Mouse (Mus musculus): ENCODE data around the gene 1700025C18Rik.

The 1700025C18Rik gene

DNA sequence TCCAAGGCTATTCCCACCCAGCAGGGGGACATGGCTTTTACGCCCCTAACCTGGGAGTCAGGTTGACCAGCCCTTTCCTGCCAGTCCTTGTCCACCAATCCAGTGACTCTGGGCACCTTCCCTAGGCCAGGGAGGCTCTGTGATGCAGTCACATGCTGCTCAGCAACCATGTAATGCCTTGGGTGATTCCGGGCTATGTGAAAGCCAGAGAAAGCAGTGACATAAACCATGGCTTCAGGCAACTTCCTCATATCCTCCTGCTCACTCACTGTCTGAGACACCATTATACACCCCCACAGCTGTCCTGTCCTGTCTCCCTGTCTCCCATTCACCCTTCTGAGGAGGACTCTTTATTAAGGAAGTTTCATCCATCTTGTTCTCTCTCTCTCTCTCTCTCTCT lies at the start of gene 1700025C18Rik:
TSS of gene 1700025C18Rik (minus strand) at position 101 of the 400 bp plus-strand sequence.
- no peak for DNase-seq (ENCODE audit: low read depth, low spot score)

DNA sequence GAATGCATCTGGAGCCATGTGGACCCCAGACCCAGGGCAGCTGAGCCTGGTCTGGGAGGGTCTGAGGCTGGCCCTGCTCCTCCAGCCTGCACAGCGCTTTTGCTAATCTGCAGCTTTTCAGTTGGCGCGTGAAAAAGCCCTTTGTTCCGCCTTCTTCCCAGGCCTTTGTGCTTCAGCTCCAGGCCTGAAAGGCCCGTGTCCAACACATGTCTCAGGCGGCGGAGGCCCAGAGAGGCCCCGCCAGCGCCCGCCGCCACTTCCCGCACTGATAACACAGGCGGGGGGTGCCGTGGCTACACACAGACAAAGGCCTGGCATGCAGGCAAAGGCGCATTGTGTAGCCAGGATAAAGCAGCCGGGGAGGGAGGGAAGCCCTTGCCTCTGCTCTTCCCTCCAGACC lies 45.5 kb upstream of the 1700025C18Rik start:
- peak; percentile 48 for DNase-seq (ENCODE audit: low read depth, low spot score)

DNA sequence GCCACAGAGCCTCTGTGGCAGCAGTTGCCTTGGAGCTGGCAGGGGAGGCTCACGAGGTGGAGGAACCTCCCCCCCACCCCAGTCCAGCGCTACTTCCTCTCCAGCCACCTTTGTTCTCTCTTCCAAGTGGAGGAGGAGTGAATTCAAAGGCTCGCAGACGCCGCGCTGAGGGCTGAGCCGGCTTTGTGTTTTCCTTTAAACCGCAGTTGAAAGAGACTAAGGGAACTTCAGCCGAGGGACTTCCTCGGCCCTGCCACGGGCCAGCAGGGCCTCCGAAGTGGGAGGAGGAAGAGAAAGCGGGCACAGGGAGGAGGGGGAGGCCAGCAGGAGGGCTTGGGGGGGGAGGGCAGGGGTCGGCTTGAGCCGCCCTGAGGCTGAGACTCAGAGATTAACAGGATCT lies 43.0 kb upstream of the 1700025C18Rik start:
- peak; percentile 55 for DNase-seq (ENCODE audit: low read depth, low spot score)

DNA sequence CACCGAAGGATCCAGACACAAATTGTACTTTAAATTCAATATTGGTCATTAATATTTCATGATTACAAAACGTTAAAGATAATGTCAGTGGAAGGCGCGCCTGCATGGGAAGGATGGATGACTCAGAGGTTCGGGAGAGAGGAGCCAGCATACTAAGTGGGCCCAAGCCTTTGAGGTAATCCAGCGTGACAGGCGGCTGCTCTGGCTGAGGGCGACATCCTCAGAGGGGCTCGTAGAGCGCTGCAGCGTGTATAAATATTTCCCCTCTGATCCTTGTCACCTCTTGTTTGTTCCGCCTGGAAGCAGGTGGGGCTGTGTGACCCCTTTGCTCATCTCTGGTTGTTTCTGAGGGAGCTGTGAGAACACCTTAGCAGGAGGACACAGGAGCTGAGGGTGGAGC lies 40.9 kb upstream of the 1700025C18Rik start:
- DNase-seq (ENCODE audit: low read depth, low spot score), result no peak

DNA sequence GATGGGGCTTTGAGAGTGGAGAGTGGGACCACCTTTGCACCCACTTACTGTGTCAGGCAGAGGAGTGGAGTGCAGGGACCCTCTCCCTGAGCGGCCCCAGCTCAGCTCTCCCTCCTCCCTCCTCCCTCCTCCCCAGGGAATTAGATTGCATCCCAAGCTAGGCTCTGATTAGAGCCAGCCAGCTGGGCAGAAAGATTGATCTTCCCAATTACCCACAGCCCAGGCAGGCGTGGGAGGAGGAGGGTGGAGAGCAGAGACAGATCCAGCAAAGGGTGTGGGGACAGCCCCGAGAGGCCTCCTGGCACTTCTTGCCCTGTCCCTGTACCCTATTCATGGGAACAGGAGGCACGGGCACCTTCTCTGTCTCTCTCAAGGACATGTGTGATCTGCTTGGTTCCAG lies 38.6 kb upstream of the 1700025C18Rik start:
- no peak for DNase-seq (ENCODE audit: low read depth, low spot score)

DNA sequence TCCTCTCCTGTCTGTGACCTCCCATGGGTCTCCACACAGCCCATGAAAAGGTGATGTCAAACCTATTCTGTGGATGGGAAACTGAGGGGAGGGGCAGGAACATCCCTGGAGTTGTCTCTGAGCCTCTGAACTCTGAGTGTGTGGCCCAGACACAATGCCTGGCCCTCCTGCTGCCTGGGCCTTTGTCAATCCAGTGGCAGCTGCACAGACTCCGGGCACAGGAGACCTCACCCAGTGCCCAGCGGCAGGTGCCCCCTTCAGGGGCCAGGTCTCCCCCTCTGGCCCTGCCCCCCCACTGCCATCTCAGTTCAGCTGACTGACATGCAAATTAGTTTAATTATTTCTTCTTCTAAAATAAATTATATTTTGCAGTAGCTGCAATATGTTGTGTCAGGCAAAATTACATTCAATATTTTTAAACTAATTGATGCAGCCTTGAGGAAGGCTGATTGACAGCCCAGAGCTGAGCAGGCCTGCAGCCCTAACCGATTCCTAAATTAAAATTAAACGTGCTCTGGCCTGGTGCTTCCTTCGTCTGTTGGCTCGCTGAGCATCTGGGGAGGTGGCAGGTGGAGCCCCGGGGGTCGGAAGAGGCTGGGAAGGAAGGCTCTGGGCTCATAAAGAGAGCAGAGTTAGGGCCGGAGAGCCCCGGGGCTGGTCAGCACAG lies 36.5 kb upstream of the 1700025C18Rik start:
- no peak for DNase-seq (ENCODE audit: low read depth, low spot score)

DNA sequence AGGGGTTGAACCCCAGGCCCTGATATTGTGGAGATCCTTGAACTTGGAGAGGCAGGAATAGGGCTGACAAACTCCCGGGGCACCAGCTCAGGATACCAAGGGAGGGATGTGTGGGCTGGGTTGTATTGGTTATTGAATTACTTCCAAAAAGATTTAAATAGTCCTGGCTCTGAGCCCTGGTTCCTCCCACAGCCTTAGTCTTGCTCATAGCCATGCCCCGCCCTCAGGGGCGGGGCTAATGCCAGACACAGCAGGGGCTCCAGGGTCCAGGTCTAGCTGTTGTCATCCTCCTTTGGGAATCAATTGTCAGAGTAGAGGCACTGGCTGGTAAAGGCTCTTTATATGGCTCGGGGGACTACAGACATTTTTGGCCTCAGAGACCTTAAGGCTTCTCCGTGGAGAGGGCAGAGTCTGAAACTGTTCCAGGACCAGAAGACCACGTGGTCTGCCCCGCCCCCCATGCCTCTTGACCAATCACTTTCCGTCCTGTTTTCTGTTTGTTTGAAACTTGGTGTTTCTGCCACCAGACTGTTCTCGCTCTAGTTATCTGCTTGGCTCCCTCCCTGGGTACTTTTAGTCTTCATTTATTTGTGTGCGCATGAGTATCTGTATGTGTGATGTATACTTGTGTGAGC lies 30.8 kb upstream of the 1700025C18Rik start:
- peak; percentile 35 for DNase-seq (ENCODE audit: low read depth, low spot score)

DNA sequence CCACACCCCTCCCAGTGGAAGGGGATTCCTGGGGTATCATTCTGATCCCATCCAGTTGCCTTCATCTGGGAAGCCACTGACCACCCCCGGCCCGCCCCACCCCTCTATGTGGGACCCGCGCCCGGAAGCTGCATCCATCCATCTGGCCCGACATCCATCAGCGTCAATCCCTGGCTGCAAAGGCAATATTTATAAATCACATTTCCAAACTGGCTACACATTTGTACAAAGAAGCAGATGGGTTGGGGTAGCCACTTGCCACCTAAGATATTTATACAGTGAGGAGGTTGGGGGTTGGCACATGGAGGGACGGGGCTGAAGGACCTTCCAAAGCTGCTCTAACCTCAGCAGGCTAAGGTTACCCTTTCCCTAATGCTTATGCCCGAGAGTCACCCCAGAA lies 30.2 kb upstream of the 1700025C18Rik start:
- DNase-seq (ENCODE audit: low read depth, low spot score), result no peak

DNA sequence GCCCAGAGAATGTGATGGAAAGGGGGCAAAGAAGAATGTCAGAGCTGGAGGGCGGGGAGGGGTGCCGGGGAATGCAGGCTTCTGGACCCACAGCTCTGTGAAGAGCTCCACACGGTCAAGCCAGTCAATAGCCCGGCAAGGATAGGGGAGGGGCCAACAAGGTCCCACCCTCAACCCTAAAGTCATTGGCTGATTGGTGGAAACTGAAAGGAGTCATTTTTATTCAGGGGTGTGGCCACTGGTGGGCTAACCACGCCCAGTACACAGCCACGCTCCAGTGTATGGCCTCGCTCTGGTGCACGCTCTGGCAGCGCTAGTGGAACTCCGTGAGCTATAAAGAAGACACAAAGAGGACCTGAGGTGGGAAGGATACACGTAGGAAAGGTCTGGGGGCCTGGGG lies 23.2 kb upstream of the 1700025C18Rik start:
- peak; percentile 84 for DNase-seq (ENCODE audit: low read depth, low spot score)

DNA sequence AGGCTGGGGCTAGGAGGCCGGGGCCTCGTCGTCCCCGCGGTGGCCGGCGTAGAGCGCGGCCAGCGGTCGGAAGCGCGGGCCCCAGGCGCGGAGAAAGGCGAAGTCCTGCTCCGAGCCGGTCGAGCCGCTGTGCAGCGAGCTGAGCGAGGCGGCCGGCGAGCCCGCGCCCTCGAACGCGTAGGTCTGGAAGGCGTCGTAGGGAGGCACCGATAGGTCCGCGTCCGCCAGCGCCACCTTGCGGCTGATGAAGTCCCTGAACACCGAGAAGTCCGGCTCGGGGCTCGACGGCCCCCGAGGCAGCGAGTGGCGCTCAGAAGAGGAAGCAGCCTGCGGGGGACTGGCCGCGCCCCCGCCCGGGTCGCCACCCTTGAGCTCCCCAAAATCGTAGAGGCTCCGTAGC lies 21.6 kb upstream of the 1700025C18Rik start:
- DNase-seq (ENCODE audit: low read depth, low spot score), result peak; percentile 85

DNA sequence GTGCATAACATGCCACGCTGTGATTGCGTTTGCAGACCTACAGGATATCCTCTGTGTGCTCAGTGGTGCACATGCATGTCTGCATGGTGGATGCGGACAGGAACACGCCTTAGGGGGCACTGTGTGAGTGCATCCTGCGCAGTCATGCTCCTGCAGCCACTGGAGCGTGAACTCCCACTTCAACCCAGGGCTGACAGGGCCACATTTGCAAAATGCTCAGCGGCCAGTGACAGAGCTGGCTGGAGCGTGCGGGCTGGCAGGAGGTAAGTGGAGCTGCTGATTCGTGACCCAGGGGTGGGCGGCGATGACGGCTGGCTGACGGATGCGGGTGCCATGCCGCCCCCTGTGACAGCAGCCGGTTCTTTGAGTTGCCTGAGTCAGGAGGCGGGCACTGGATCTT lies 16.0 kb upstream of the 1700025C18Rik start:
- DNase-seq (ENCODE audit: low read depth, low spot score), result no peak

DNA sequence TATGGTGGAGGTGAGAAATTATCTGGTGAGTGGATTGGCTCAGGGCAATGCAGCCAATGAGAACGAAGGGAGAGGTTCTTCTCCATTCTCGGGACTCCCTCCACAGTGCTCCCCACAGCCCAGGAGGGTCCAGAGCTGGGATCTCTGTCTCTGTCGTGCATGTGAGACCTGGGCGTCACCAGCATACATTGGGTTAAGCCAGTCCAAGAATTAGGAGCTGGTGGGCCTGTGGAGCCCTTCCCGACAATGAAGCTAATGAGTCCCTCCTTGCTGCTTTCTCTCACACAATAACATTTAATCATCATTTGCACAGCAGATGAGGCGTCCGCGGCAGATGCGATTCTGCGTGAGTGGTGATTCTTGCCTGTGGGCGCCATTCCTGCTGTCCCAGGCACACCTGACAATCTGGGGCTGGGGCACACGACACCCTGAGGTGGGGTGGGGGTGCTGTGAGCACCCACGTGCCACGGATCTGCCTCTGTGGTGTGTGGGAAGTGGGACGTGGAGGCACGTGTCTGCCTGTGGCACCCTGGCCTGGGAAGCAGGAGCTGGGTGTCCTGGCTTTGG lies 15.0 kb upstream of the 1700025C18Rik start:
- DNase-seq (ENCODE audit: low read depth, low spot score), result no peak

DNA sequence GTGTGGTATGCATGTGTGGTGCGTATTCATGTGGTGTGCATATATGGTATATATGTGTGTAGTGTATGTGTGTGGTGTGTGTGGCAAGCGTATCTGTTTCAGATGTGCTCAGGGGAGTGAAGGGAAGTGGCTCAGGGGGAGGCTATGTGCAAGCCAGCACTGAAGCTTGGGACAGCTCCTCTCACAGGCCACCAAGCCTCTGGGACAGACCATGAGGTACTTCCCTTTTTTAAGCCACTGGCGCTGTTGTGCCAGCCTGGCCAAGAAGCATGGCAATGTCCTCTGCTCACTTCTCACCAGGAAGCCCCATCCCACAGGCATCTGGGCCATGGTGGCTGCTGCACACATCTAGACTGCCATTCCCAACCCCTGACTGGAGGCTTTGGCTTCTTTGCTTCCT lies 12.4 kb upstream of the 1700025C18Rik start:
- DNase-seq (ENCODE audit: low read depth, low spot score), result no peak

DNA sequence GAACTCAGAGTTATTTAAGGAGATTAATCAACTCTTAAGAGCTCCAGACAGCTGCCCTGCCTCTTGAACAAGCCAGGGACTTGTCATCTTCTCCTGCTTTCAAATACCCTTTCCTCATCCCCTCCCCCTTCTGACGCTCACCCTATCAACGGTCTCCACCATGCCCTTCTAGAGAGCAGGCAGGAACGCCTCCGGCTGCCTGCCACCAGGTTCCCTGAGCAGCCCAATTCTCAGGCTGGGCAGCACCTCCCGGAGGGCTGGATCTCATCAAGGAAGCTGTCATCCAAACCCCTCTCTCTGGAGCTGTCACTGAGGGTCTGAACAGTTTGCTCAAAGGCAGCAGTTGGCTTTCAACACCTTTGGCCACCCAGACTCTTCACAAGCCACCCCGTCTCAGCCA lies 10.2 kb upstream of the 1700025C18Rik start:
- DNase-seq (ENCODE audit: low read depth, low spot score), result no peak

DNA sequence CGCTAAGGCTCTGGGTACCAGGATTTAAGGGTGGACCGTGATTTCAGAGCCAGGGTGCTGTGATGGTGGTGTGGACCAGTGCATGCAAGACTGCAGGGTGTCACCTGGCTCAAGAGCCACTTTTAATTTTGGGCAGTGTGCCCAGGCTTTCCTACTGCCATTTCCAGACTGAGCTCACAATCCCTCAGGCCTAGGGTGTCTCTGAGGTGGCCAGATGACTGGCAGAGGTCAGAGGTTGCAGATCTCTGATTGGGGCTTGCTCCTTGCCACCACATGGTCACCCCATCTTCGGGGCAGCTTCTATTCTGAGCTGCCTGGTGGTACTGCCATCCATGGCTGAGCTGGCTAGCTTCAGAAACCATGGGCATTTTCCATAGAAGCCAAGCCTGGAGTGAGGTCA lies 8.3 kb upstream of the 1700025C18Rik start:
- no peak for DNase-seq (ENCODE audit: low read depth, low spot score)

DNA sequence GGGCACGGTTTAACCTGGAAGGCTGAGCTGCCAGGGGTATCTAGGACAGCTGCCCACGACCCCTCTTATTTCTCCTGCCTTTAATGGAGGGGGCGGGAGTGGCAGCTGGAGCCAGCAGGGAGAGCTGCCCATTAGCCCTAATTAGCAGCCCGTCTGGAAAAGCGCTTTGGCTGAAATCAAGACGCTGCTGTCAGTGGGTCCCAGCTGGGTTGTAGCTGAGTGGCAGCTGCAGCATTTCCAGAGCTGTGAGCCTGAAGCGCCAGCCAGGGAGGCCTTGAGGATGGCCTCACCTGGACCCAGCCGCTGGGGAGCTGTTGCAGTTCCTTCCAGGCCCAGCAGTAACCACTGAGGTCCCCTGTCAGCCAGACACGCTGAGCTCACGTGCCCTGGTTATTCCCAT lies 5.8 kb upstream of the 1700025C18Rik start:
- no peak for DNase-seq (ENCODE audit: low read depth, low spot score)

DNA sequence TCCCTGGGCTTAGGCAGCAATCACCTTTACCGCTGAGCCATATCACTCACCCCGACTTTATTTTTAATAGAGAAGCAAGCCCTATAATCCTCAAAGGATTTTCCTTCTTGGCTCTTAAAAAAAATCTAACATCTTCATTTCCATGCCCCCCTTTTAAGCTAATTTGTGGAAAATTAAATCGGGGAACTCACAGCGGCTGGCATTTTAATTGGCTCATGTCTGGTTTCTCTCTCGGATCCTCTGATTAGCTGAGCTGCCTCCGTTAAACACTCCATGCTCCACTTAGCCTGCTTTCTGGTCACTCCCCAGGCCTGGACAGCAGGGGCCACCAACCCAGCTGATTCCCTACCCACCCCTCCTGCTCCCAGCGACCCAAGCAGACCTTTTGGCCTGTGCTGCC lies 1.8 kb upstream of the 1700025C18Rik start:
- no peak for DNase-seq (ENCODE audit: low read depth, low spot score)

DNA sequence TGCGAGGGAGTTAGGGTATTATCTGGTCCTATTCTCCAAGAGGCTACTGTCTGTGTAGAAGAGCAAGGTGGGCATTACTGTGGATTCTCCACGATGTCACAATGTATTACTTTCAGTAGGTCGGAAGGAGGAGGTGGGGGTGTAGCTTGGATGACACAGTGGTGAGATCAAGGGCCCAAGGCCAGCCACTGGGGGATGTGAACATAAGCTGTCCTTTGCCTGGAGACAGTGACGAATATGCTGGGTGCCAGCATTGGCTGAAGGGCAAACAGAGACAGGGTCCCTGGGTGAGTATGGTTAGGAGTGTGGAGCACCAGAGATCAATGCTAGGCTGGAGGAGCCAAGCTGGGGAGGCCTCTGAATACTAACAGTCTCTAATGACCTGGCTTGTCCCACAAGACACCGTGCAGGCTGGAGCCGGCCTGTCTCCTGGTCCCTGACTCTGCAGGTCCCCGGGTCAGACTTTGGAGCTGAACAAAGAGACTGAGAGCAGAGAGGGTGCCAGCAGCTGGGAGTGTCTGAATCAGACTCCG lies 949 bp upstream of the 1700025C18Rik start:
- no peak for DNase-seq (ENCODE audit: low read depth, low spot score)

DNA sequence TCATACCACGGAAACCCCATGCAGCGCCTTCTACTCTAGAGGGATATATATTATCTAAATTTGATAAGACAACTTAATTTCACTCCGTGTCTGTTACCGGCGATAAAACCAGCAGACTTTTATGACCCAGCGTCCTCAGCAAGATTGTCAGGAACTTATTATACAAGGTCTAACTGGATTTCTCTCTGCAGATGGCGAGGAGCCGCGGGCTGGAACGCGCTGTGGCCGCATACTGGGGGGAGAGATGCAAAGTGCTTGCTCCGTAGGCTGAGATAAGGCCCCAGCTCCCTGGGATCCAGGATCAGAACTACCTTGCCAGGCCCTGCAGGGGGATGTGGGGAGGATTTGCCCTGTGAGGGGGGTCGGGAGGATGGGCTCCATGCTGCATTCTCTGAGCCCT lies 1.1 kb downstream of the 1700025C18Rik start:
- DNase-seq (ENCODE audit: low read depth, low spot score), result no peak

DNA sequence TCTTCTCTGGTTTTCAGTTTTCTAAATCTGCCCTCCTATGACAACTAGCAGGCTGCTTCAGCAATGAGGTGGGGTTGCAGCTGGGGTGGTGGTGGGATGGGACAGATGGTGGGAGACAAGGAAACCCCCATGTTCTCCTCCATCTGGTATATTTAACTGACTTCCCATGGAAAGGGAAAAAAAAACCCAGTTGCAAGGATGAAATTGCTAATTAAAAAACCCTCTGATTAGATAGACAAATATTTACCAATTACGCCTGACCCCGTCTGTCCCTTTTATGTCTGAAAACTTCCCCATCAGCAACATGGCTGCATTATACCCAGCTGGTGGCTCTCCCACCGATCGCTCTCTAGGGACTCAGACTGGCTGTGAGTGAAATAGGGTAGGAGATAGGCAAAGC lies 3.9 kb downstream of the 1700025C18Rik start:
- DNase-seq (ENCODE audit: low read depth, low spot score), result no peak

DNA sequence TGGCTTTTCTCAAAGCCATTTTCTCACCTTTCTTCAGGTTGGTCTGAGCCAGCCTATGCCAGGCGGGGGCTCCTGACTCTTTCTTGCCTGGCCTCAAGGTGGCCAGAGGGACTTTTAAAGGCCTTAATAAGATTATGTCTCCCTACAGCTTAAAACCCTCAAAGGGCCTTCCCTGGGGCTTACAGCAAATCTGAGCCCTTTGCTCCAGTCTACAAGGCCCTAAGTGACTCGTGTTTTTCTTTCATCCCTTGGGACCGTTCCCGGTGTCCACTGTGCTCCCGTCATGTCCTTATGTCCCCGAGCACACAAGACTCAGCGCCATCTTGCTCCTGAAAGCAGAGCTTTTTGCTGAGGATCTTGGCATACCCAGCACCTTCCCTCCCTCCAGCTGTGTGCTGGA lies 9.3 kb downstream of the 1700025C18Rik start:
- DNase-seq (ENCODE audit: low read depth, low spot score), result no peak

DNA sequence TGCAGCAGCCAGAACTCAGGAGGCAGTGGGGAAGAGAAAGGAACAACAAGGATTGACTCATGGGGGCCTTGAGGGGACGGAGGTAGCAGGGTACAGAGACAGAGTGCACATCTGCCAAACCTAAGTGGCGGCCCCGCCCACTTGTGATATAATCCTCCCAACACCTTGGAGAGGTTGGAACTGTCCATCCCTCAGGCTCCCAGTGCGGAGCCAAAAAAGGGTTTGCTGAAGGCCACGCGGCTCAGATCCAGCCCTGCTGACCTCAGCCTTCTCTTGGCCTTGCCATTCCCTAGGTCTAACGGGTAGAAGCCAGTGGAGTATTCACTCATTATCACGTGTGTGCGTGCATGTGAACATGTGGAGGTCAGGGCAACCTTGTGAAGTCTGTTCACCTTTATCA lies 9.9 kb downstream of the 1700025C18Rik start:
- no peak for DNase-seq (ENCODE audit: low read depth, low spot score)

DNA sequence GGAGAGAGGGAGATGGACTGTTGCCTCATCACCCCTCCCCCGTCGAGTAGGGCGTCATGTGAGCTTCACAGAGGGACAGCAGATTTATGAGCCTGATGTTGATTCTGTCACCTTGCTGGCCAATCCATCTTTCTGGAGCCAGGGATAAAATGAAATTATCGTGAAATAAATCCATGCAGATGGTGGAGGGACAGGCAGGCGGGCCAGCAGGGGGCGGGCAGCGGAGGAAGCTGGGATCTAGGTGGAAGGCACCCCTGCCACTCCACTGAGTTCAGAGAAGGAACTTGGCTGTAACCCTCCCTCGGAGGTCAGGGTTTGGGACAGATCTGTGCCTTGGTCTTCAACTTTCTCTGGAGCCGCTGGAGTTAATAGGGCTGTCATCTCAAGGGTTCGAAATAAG lies 11.9 kb downstream of the 1700025C18Rik start:
- DNase-seq (ENCODE audit: low read depth, low spot score), result no peak

Data from ES-CJ7 (cell line).